Mouse (Mus musculus): ENCODE measurements around the gene Psmg1.
"Not testable (repeated sequence)": the region's sequence is repeated elsewhere in the genome, so short reads cannot be mapped to it uniquely, and the experiment has no call there.

The Psmg1 gene

DNA sequence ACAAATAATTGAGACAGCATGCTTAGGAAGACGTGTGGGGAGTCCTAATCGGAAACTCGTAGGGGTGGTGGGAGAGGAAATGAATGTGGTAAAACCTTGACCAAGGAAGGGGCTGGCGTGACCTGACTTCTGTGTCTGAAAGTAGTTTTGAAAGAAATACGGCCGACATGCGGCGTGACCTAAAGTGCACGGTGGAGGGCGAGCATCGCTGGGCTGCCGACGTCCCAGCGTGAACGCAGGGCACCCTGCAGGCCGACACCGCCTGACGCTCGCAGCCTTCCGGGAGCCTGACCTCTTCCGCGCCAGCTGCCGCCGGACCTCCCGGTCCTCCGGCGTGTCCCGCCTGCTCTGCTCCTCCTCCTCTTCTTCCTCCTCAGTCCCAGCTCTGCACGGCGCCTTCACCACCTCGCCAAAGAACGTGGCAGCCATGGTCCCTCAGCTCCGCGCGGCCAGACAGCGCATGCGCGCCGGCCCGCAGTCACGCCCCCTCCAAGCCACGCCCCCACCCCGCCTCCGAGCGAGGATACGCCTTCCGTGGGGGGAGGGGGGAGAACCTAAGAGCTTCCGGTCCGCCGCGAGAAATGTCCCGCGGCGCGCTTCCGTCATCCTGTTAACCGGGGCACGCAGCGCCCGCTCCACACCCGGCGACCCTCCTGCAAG is at the start of gene Psmg1:
Gene Psmg1 (minus strand): TSS at position 499 of the 660 bp plus-strand sequence.
- peak; percentile 95 to 99 for DNase-seq

DNA sequence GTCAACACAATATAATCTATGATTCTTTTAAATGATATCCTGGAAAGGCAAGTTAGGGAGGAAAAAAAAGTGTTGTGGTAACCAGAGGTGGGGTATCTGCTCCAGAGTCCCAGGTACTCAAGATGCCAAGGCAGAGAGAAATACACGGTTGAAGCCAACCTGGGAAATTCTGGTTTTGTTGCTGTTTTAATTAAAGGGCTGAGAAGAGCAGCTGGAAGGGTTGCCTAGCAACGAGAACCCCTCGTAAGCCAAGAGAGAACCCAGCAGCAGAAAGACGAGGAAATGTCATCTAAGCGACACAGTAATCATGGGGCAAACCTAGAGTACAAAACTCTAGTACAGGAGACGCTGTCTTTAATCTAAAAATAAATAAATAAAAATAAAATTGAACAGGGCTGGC is 48.8 kb upstream of the Psmg1 start:
- DNase-seq: no peak

DNA sequence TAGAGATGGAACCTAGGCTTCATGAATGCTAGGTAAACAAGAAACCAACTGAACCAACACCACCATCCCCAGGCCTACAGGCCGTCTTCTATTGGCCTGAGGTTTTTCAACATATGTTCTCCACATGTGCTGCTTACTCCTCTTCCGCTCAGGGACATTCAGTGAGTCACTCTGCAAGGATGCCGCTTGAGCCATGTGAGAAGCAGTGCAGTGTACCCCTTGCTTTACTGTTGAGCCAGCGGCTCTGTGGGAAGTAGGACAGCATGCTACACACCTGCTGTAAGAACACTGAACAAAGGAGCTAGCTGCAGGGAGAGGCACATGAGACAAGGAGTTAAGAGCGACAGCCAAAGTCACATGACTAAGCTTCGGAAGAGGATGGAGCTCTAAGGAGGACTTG is 43.7 kb upstream of the Psmg1 start:
- no peak for DNase-seq

DNA sequence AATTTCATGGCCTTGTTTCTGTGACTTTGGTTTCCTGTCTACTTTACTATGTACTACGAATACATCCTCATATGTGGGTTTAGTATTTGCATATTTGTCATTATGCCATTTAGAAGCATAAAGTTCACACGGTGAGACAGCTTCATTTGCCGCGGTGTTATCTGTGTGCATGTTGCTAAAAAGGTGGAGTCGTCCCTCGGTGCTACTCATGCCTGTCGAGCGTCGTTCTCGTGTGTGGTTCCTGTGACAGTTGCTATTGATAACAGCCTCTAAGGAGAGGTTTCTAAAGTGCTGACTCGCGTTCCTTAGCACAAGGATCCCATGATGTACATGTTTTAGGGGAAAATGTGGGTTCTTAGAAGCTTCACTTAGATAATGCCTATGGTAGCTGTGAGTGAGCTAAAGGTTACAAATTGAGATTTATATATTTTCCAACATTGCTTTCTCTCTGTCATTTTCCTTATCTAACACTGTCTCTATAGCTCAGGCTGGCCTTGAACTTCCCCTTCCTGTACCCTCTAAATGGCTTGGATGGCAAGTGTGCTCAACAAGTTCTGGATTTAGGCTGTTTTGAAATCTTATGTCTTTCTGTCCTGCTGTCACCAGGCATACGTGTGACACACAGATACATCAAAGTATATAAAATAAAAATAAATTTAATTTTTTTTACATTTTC is 41.7 kb upstream of the Psmg1 start:
- no peak for DNase-seq

DNA sequence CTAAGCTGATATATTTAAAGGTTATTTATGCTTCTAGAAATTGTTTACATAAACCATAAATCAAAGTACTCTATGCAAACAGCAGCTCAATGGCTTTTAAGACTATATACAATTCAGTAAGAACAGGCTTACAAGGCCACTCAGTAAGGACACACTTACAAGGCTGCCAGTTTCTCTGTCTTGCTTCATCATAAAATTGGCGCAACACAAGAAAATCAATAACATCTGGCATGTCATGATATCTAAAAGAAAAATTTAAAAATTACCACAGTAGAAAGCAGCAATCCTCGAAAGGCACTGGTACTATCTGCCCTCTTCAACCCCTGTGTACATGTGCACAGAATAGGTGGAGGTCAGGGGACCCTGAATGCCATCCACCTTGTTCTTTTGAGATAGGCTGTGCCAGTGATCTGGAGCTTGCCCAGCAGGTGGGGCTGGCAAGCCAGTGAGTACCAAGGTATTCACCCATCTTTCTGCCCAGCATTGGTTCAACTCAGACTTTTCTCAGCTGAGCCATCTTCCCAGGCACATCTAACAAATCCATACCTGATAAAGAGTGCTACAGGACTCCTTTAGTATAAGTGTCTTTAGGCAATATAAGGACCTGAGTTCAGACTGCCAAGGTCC is 39.8 kb upstream of the Psmg1 start:
- peak in 1 of 2 experiments; percentile 23 for DNase-seq

DNA sequence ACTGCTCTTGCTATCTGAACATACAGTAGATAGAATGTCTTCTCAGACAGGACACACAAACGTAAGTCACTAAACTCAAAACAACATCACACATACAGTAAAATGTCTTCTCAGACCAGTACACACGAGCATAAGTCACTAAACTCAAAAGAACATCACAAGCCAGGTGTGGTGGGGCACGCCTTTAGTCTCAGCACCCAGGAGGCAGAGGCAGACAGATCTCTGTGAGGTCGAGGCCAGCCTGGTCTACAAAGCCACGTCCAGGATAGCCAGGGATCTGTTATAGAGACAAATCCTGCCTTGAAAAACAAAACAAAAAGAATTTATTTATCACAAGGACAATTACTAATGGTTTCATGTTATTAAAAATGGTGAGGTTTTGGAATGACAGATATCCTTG is 35.5 kb upstream of the Psmg1 start:
- DNase-seq: no peak

DNA sequence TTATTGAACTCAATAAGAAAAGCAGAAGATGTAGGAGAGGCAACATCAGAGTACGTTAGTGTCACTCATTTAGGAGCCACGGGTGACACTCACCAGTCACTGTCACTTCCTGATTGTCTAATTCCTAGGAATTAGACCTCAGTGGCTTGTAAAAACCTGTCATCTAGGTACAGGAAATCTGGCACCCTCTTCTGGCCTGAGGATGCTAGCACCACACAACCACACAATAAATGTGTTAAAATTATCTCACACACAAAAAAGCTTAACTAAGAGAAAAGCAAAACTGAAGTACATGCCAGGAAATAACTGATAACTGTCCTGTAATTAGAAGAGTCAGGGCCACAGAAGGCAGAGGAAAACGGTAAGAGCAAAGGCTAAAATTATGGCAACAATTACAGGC is 34.5 kb upstream of the Psmg1 start:
- no peak for DNase-seq

DNA sequence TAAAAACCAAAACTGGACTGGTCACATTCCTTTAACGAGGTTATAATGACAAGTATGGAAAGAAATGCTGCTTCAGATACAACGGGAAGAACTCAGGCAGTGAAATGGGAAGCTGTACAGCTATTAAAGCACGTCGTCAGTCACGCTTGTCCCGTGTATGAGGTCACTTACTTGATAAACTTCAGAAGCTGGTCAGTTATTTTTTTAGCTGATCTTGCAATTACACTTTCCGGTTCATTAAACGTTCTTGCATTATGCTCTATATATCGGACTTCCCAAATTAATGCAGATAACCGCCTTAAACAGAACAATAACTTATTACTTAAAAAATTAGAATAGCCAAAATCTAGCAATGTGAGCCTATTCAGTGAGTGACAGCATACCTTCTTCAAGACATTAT is 30.3 kb upstream of the Psmg1 start:
- DNase-seq: no peak

DNA sequence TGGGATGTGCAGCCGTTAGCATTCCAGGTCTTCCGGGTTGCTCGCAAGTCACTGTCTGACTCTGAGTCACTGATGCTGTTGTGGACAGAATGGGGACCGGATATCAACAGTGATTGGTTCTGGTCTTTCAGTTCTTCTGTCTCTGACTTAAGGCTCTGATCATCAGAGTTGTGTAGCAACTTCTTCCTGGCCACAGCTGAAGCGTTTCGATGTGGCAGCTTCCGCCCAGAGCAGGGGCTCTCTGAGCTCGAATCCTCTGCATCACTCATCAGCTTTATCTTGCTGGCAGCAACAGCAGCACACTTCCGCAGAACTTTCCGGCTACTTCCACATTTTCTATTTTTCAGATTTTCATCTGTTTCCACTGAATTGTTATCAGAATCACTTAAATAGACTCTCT is 18.4 kb upstream of the Psmg1 start:
- not testable (repeated sequence) for DNase-seq

DNA sequence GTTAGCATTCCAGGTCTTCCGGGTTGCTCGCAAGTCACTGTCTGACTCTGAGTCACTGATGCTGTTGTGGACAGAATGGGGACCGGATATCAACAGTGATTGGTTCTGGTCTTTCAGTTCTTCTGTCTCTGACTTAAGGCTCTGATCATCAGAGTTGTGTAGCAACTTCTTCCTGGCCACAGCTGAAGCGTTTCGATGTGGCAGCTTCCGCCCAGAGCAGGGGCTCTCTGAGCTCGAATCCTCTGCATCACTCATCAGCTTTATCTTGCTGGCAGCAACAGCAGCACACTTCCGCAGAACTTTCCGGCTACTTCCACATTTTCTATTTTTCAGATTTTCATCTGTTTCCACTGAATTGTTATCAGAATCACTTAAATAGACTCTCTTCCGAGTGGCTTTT is 13.5 kb upstream of the Psmg1 start:
- DNase-seq: not testable (repeated sequence)

DNA sequence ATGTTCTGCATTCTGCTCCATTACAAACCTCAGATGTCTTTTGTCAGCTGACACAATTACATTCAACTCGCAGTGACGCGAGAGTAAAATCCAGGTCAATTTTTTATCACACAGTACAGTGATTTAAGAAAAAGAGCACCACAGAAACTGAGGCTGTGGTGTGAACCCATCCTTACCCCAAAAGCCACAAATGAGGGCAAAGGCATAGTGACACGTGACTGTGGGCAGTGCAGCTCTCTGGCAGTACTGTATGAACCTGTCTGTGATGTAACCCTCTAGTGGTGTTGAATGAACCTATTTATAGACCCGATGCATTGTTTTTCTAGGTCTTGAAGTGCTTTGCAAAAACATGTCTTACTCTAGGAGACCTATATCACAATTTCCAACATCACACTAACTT is 8.5 kb upstream of the Psmg1 start:
- DNase-seq: no peak

DNA sequence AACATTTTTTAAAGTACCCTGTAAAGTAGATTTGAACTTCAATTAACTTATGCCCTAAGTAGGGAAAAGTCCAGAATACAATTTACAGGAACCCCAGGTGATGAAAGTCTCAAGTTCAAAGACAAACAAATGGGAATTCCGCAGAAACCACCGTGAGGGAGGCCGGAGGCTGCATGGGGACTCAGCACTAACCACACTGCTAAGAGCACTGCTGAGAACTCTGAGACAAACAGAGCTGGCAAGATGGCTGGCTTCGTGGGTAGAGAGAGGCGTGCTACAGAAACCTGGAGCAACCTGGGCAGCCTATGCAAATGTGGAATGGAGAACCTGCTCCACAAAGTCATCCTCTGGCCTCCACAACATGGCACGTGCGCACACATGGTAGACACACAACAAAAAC is 5.4 kb upstream of the Psmg1 start:
- no peak for DNase-seq

DNA sequence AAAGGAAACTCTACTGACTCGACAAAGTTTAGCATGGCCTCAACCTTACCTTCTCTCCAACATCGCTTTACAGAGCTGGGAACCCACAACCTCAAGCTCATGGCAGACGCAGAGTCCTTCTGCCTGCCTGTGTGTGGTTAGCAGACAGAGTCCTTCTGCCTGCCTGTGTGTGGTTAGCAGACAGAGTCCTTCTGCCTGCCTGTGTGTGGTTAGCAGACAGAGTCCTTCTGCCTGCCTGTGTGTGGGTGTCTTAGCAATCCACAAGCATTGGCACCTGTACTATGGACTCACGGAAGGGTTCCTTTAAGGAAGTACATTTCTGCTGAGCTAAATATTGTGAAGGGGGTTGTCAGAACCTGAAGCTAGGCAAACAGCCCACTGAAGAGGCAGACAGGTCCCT is 3.8 kb upstream of the Psmg1 start:
- not testable (repeated sequence) for DNase-seq

DNA sequence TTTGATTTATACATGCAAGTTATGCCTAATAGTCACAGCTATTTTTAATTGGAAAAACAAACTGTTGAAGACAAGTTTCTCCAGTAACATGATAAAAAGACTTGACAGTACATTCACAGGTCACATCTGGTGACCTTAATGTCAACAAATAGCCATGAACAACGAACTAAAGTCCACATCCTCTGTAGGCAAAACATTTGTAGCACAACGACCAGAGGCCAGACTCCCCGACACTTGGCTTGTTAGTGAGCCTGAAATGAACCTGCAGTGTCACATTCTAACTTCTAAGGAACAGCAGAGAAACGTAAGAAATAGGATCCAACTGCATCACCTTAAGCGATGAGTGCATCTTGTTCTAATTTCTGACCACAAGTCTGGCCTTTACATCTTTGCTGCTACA is 1.8 kb upstream of the Psmg1 start:
- no peak for DNase-seq

DNA sequence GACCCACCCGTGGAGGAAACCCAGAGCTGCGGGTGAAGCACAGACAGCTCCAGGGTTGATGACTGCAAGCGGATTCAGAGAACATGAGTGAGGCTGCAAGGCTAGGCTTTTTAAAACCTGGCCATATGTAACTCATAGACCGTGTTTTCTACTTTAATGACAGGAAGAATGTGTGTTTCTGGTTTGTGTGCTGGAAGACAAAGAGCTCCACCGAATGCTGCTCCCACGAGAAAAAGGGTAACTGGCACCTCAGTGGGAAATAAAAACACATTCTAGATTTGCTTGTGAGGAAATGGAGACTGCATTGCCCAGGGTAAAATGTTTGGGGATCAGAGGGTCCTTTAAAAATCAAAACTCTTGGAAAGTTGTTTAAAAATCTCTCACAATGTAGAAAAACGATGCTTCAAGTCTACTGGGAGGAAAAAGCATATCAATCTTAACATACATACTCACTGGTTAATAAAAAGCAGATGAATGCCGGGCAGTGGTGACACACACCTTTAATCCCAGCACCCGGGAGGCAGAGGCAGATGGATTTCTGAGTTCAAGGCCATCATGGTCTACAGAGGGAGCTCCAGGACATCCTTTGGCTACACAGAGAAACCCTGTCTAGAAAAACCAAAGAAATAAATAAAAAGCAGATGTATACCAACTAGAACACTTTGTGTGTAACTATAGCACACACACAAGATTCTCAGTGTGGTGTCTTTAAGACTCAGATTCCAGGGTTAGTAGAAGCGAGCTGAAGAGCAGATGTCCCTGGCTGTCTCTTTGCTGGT is 551 bp upstream of the Psmg1 start:
- no peak for DNase-seq

DNA sequence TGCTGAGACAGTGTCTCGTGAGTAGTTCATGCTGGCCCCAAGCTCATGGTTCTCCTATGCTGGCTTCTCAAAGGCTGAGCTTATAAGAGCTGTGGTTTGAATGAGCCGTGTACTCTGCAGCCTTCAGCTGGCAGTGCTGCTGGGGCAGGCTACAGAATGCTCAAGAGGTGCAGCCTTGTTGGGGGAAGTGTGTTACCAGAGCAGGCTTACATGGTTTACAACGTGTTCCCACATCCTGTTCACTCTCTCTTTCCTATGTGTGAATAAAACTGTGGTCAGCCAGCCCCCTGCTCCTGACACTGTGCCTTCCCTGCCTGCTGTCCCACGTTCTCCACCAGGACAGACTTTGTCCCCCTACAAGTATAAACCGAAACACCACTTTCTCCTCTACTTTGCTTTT is 5.8 kb downstream of the Psmg1 start:
- no peak for DNase-seq

DNA sequence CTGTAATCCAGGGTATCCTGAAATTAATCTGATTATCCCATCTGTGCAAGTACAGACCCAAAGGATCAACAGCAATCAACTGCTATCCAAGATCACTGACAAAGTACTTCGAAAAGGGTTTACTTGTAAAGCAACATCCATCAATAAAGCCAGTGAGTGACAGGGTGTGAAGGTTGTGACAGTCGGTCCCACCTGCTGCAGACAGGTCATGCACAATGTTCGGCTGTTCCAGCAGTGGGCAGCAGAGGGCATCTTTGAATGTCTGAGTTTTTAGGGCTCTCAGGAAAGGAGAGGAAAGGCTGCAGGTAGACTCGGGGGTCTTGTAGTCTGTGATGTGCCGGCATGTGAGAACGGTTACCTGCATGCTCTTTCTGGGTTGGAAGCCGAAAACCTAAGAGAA is 7.2 kb downstream of the Psmg1 start:
- DNase-seq: peak in 1 of 2 experiments; percentile 22

DNA sequence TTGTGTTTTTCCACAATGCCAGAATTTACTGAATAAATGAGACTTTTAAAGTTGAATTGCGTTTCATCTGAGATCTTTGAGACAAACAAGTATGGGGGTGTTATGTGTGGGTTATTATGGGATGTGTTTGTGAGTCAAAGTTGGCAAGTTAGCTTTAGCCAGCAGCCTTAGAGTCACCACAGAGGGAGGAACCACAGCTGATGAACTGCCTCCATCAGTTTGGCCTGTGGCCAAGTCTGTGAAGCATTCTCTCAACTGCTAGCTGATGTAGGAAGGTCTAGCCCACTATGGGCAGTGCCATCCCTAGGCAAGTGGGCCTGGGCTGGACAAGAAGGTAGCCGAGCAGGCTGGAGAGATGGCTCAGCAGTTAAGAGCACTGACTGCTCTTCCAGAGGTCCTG is 19.9 kb downstream of the Psmg1 start:
- no peak for DNase-seq

DNA sequence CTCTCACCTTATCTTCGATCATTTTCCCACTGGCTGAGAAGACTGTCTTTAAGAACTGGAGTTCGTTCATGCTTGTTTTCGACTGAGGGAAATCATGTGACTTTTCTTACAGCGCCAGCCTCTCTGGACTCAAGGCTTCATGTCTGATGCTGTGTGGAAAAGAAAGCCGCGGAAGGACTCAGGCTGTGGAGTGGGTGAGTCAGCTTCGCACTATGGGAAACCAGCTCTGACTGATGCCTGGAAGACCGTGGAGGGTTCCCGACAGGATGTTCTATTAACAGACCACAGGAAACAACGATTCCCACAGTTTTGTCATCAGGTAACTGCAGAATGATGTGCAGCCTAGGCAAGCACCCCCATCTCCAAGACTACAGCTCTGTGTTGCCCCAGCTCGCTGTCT is 23.3 kb downstream of the Psmg1 start:
- no peak for DNase-seq

DNA sequence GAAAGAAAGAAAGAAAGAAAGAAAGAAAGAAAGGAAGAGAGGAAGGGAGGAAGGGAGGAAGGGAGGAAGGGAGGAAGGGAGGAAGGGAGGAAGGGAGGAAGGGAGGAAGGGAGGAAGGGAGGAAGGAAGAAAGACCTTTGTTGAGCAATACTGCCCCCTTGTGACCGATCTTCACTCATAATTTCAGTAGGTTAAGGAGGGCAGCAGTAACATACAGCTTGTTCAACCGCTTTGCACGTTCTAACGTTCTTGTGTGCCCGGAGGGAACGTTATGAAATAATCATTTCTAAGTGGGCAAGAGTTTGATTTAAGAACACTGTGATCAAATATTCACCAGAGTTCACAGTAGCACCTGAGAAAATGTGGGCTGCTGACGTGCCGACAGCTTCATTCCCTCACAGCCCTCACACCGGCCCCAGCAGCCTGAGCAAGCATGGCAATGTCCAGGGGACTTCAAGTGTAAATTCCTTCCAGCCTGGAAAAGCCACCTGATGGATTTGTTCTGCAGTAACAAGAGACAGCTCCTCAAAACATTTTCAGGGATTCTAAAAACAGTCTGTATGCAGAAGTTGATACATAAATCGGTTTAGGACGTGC is 26.2 kb downstream of the Psmg1 start:
- peak in 1 of 2 experiments; percentile 7 for DNase-seq

DNA sequence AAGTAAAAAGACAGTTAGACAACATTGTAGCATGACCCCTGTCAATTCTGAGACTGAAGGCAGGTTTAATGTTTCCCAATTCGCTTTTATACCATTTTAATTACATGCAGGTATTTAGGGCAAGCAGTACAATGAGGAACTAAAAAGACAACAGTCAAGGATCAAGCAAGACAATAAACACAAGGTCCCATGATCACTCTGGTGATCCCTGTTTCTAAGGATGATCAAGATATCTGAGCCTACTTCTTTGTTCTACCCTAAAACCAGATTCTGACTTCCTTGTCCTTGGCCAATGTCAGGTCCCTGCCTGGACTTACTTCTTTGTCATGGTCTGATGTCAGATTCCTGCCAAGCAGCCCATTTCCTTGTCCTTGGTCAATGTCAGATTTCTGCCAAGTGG is 29.3 kb downstream of the Psmg1 start:
- not testable (repeated sequence) for DNase-seq

DNA sequence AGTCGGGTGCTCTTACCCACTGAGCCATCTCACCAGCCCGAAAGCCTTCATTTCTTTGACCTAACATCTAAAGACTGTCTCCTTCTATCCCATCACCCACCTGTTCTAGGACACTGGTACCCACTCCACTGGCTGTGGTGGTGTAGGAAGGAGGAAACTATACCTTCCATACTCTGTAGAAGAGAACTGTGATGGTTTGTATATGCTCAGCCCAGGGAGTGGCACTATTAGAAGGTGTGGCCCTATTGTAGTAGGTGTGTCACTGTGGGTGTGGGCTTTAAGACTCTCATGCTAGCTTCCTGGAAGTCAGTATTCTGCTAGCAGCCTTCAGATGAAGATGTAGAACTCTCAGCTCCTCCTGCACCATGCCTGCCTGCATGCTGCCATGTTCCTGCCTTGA is 30.1 kb downstream of the Psmg1 start:
- DNase-seq: not testable (repeated sequence)

DNA sequence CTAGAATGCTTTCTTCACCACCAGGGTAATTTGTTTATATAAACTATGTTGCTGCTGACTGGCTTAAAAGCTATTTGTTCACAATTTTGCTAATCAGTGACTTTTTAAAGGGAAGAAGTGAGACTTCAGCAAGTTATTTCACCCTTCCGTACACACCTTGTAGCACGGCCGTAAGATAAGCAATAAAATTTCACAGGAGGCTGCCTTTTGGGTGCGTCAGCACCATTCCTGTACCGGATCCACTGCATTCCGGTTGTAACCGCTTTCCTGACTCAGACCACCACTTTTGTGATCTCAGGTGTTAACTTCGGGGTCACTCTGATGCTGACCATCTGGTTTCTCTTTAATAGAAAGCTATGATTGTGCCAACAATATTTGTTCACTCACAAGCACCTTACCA is 32.7 kb downstream of the Psmg1 start:
- DNase-seq: no peak
